Comparison of ENCODE assay signal across 10 mouse cellular contexts in the genomic region with DNA sequence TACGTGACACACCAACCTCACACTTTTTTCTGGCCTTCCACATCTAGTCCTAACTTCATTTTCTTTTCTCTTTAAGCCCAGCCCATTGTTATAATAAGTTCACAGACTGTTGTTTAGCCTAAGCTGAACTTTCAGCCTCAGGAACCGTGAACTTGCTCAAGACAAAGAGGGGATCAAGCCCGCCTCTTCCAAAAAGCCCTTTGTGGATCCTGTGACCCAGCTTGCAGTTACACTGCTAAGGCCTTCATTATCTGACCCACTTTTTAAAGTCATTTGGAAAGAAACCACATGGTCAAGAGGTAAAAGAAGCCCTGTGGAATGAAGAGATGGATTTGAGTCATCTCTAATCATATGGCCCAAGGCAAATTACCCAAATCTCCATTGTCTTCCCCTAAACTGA. TPM values are rescaled to one million over a fixed set of nuclear protein-coding genes. Genes with fewer than 3 reads are reported as not detected.
DNase-seq lines count a peak whose midpoint lies in the region; ATAC-seq lines count a peak whose summit lies in the region.
"Had no signal": no experiment of that assay in that cellular context is flagged by ENCODE, and none has a peak within 500 bp of the region (broad histone marks: within the 10 kb centered on the region; RNA-seq: fewer than 3 reads in every experiment).

No protein-coding gene starts in this region.

- no peaks in the 10 kb centered on the region for H3K27me3 ChIP-seq in forebrain, embryonic 15.5 days
- H3K27me3 ChIP-seq in forebrain, embryonic 11.5 days (ENCODE audit: control insufficient read depth, insufficient read depth, low read length) = no peaks in the 10 kb centered on the region
- no peaks in the 10 kb centered on the region for H3K27me3 ChIP-seq in lung, embryonic 15.5 days
- H3K27me3 ChIP-seq in hindbrain, embryonic 14.5 days (ENCODE audit: control insufficient read depth, insufficient read depth, low read length) = no peaks in the 10 kb centered on the region
- no peaks in the 10 kb centered on the region for H3K27me3 ChIP-seq in midbrain, embryonic 15.5 days (replicated peaks)

- no peak for DNase-seq in forebrain, embryonic 11.5 days (ENCODE audit: low spot score)
- no peak for DNase-seq in lung, postnatal 25 days (ENCODE audit: low spot score)
- no peak for DNase-seq in hindbrain, embryonic 14.5 days (ENCODE audit: low spot score)
- DNase-seq in cerebellum, postnatal 25 days = no peak
- no peak for DNase-seq in gastrocnemius, adult 8-10 months (ENCODE audit: low spot score in 2 of 2)
- DNase-seq: cerebellum, adult 2 months; liver had no signal

- no peak overlapping the region for H3K4me3 ChIP-seq in forebrain, embryonic 15.5 days
- no peak overlapping the region for H3K4me3 ChIP-seq in forebrain, embryonic 11.5 days (ENCODE audit: low read depth, low read length)
- no peak overlapping the region for H3K4me3 ChIP-seq in lung, embryonic 15.5 days
- no peak overlapping the region for H3K4me3 ChIP-seq in hindbrain, embryonic 14.5 days (replicated peaks; ENCODE audit: low read length)
- H3K4me3 ChIP-seq in midbrain, embryonic 15.5 days = no peak overlapping the region

- peaks cover 5% of the 10 kb centered on the region; the same call in 1 of the 2 replicates for H3K36me3 ChIP-seq in forebrain, embryonic 15.5 days
- H3K36me3 ChIP-seq in forebrain, embryonic 11.5 days (ENCODE audit: control insufficient read depth, insufficient read depth, low read length) = no peaks in the 10 kb centered on the region
- H3K36me3 ChIP-seq in lung, embryonic 15.5 days = 0 out of 2 replicates have a peak, but pooled peaks cover 3% of the 10 kb centered on the region
- no peaks in the 10 kb centered on the region for H3K36me3 ChIP-seq in hindbrain, embryonic 14.5 days (replicated peaks; ENCODE audit: control insufficient read depth, insufficient read depth)
- H3K36me3 ChIP-seq in midbrain, embryonic 15.5 days (replicated peaks) = no peaks in the 10 kb centered on the region

- H3K4me2 ChIP-seq in forebrain, embryonic 15.5 days (replicated peaks) = no peak overlapping the region
- H3K4me2 ChIP-seq in forebrain, embryonic 11.5 days (ENCODE audit: low read depth, low read length, severe bottlenecking) = no peak overlapping the region
- no peak overlapping the region for H3K4me2 ChIP-seq in lung, embryonic 15.5 days
- H3K4me2 ChIP-seq in hindbrain, embryonic 14.5 days (replicated peaks) = peak overlapping the region; percentile 67
- H3K4me2 ChIP-seq in midbrain, embryonic 15.5 days = peak overlapping the region; percentile 82; the same call in 1 of the 2 replicates

- H3K9ac ChIP-seq in forebrain, embryonic 15.5 days (replicated peaks) = no peak overlapping the region
- H3K9ac ChIP-seq in forebrain, embryonic 11.5 days (ENCODE audit: low read length) = no peak overlapping the region
- no peak overlapping the region for H3K9ac ChIP-seq in lung, embryonic 15.5 days
- H3K9ac ChIP-seq in hindbrain, embryonic 14.5 days = peak overlapping the region; percentile 93; the same call in 1 of the 2 replicates
- H3K9ac ChIP-seq in midbrain, embryonic 15.5 days = no peak overlapping the region; the same call in 1 of the 2 replicates

- peaks cover 25% of the 10 kb centered on the region for H3K4me1 ChIP-seq in forebrain, embryonic 15.5 days
- H3K4me1 ChIP-seq in forebrain, embryonic 11.5 days (replicated peaks; ENCODE audit: control insufficient read depth, insufficient read depth, low read length) = peaks cover 12% of the 10 kb centered on the region; the same call in 1 of the 2 replicates
- peaks cover 9% of the 10 kb centered on the region for H3K4me1 ChIP-seq in lung, embryonic 15.5 days
- peaks cover 25% of the 10 kb centered on the region for H3K4me1 ChIP-seq in hindbrain, embryonic 14.5 days (replicated peaks; ENCODE audit: control insufficient read depth, insufficient read depth, low read length)
- H3K4me1 ChIP-seq in midbrain, embryonic 15.5 days = peaks cover 27% of the 10 kb centered on the region

- WGBS in forebrain, embryonic 15.5 days = 52% methylated on average over 3 of the region's 3 CpGs
- WGBS in forebrain, embryonic 11.5 days = 42% methylated on average over 3 of the region's 3 CpGs
- 72% methylated on average over 3 of the region's 3 CpGs for WGBS in lung, embryonic 15.5 days
- WGBS in hindbrain, embryonic 14.5 days = 69% methylated on average over 3 of the region's 3 CpGs
- 39% methylated on average over 3 of the region's 3 CpGs for WGBS in midbrain, embryonic 15.5 days

- no peaks in the 10 kb centered on the region for H3K9me3 ChIP-seq in forebrain, embryonic 15.5 days
- no peaks in the 10 kb centered on the region for H3K9me3 ChIP-seq in forebrain, embryonic 11.5 days (ENCODE audit: control insufficient read depth, low read length)
- no peaks in the 10 kb centered on the region for H3K9me3 ChIP-seq in lung, embryonic 15.5 days
- no peaks in the 10 kb centered on the region for H3K9me3 ChIP-seq in hindbrain, embryonic 14.5 days (ENCODE audit: control insufficient read depth, low read length)
- H3K9me3 ChIP-seq in midbrain, embryonic 15.5 days = no peaks in the 10 kb centered on the region

- ATAC-seq in forebrain, embryonic 15.5 days (replicated peaks) = no peak
- ATAC-seq in forebrain, embryonic 11.5 days (replicated peaks; ENCODE audit: low FRiP score) = no peak
- no peak for ATAC-seq in lung, embryonic 15.5 days (ENCODE audit: borderline replicate concordance, extremely low read depth, low FRiP score, low TSS enrichment)
- ATAC-seq in hindbrain, embryonic 14.5 days (ENCODE audit: low FRiP score) = no peak
- ATAC-seq in midbrain, embryonic 15.5 days (replicated peaks) = no peak

- peak overlapping the region; percentile 97; the same call in 1 of the 2 replicates for H3K27ac ChIP-seq in forebrain, embryonic 15.5 days (replicated peaks)
- no peak overlapping the region for H3K27ac ChIP-seq in forebrain, embryonic 11.5 days (ENCODE audit: low read depth, low read length)
- 0 out of 2 replicates have a peak overlapping the region, but pooled peaks have one; percentile 1 for H3K27ac ChIP-seq in lung, embryonic 15.5 days
- peak overlapping the region; percentile 98; the same call in 1 of the 2 replicates for H3K27ac ChIP-seq in hindbrain, embryonic 14.5 days
- H3K27ac ChIP-seq in midbrain, embryonic 15.5 days = peak overlapping the region; percentile 99

RNA-seq across cellular contexts. Expression of gene Rcbtb2, which starts 19.0 kb away (rescaled TPM):
- polyA plus RNA-seq in forebrain, embryonic 15.5 days (2015; fragmentation: Nextera tagmentation; extraction: Ambion mirVana) = 87.5 and 90.8 TPM in 2 replicates
- polyA plus RNA-seq in forebrain, embryonic 11.5 days (2014; fragmentation: Nextera tagmentation; extraction: Ambion mirVana) = 142 and 160 TPM in 2 replicates
- 110 and 121 TPM in 2 replicates for polyA plus RNA-seq in lung, embryonic 15.5 days (2015; fragmentation: Nextera tagmentation; extraction: Ambion mirVana)
- 64.0 and 77.0 TPM in 2 replicates for polyA plus RNA-seq in hindbrain, embryonic 14.5 days (2014; fragmentation: Nextera tagmentation; extraction: Ambion mirVana)
- polyA plus RNA-seq in midbrain, embryonic 15.5 days (2015; fragmentation: Nextera tagmentation; extraction: Ambion mirVana) = 60.3 and 68.6 TPM in 2 replicates
- 10 to 100 TPM; 14.0 to 17.5 (median 15.7) TPM for total RNA-seq in gastrocnemius, adult 8-10 months (2022)

Comparison
In these comparisons a context has a peak if more than half of its experiments do, and no peak if none do; other contexts are left out.
1. H3K4me2 ChIP-seq: peak in hindbrain, embryonic 14.5 days (single experiment) and midbrain, embryonic 15.5 days (single experiment); none in forebrain, embryonic 15.5 days (single experiment), forebrain, embryonic 11.5 days (single experiment) and lung, embryonic 15.5 days (single experiment).